Mouse (Mus musculus) heart, postnatal 0 days (tissue): ENCODE measurements around the gene Cltc. TPM values are rescaled to one million over a fixed set of nuclear protein-coding genes. Genes with fewer than 3 reads are reported as not detected.

Experiments used
- ATAC-seq: fragments of 200-750 bp; cut with Nextera tagmentation; 2 replicates; pipeline ENCODE4 v1.8.0; 2017; ENCODE audit warnings: low read depth, moderate number of reproducible peaks, moderate library complexity; ENCODE audit not compliant: insufficient read depth
- DNase-seq: peaks from one replicate; pipeline ENCODE4 v3.0.0-alpha.2; 2016; ENCODE audit warnings: low spot score
- H3K27ac ChIP-seq: fragments of 300-500 bp; sonication (generic); 2 replicates; pipeline ENCODE4 v1.5.1; 2014; ENCODE audit warnings: low read depth, mild to moderate bottlenecking
- H3K27me3 ChIP-seq: fragments of 300-500 bp; sonication (generic); 2 replicates; pipeline ENCODE4 v1.6.1; 2014; ENCODE audit warnings: low read length, mixed read lengths; ENCODE audit not compliant: control insufficient read depth, insufficient read depth
- H3K36me3 ChIP-seq: fragments of 300-500 bp; sonication (generic); replicated peaks from 2 replicates; pipeline ENCODE4 v1.6.1; 2014; ENCODE audit warnings: low read length, mixed read lengths; ENCODE audit not compliant: control insufficient read depth, insufficient read depth
- H3K4me1 ChIP-seq: fragments of 300-500 bp; sonication (generic); 2 replicates; pipeline ENCODE4 v1.6.1; 2014; ENCODE audit warnings: antibody characterized with exemption; ENCODE audit not compliant: control insufficient read depth, insufficient read depth
- H3K4me2 ChIP-seq: fragments of 300-500 bp; sonication (generic); 2 replicates; pipeline ENCODE4 v1.6.1; 2014; ENCODE audit warnings: low read depth, mild to moderate bottlenecking, low read length, moderate library complexity
- H3K4me3 ChIP-seq: fragments of 300-500 bp; sonication (generic); 2 replicates; pipeline ENCODE4 v1.5.1; 2014; ENCODE audit warnings: low read depth, low read length
- H3K9ac ChIP-seq: fragments of 300-500 bp; sonication (generic); replicated peaks from 2 replicates; pipeline ENCODE4 v1.6.1; 2014; ENCODE audit warnings: low read depth, low read length, mixed read lengths
- H3K9me3 ChIP-seq: fragments of 300-500 bp; sonication (generic); replicated peaks from 2 replicates; pipeline ENCODE4 v1.6.1; 2016; ENCODE audit warnings: low read length; ENCODE audit not compliant: control insufficient read depth
- CTCF ChIP-seq: IDR thresholded peaks from 2 replicates; pipeline ENCODE4 v1.5.1; 2016; ENCODE audit warnings: antibody characterized with exemption, control low read depth, low read depth
- EP300 ChIP-seq: IDR thresholded peaks from 2 replicates; pipeline ENCODE4 v1.6.1; 2016; ENCODE audit warnings: antibody characterized with exemption, low read depth
- WGBS: fragments of 180-500 bp; shearing (Covaris S2); extraction: QIAGEN DNeasy Blood & Tissue Kit; methylation state at CpG from one replicate; pipeline ENCODE4 v1.1.7; 2014; 5-methylcytosine and 5-hydroxymethylcytosine counted together
- polyA plus RNA-seq: library from polyadenylated mRNA; unstranded; fragments of >200 nt; fragmentation: Nextera tagmentation; extraction: Ambion mirVana; gene quantifications from 2 replicates; pipeline ENCODE4 v1.2.1, GENCODE M21; 2015
- total RNA-seq: library from RNA; depleted of rRNA; stranded (reverse); fragments of >200 nt; gene quantifications from 2 replicates; pipeline ENCODE4 v1.2.3, GENCODE M21; 2014; ENCODE audit warnings: low replicate concordance

Gene Cltc
- total and polyA plus RNA-seq, 2 experiments from 2014 or later: 77.6 to 185 TPM

GRCm38 (mm10) chr11:86758559-86758958, 1.2 kb upstream of the Cltc start:
- Histone ChIP-seq H3K27me3 (no peaks in the 10 kb centered on the region), H3K36me3 (no peaks in the 10 kb centered on the region), H3K4me1 (peaks cover 11% of the 10 kb centered on the region), H3K9ac (peak overlapping the region; percentile 97), H3K9me3 (no peaks in the 10 kb centered on the region), H3K27ac (peak overlapping the region; percentile 98), H3K4me2 (peak overlapping the region; percentile 88), H3K4me3 (peak overlapping the region; percentile 98)
- 34% methylated on average over 6 of the region's 6 CpGs for WGBS
- ATAC-seq: no peak
- DNase-seq: no peak
- TF ChIP-seq CTCF (no peak), EP300 (no peak)

GRCm38 (mm10) chr11:86757142-86757479, 254 bp downstream of the Cltc start:
- Histone ChIP-seq H3K9me3 (no peaks in the 10 kb centered on the region), H3K4me3 (peak overlapping the region; percentile 98), H3K4me1 (peaks cover 21% of the 10 kb centered on the region), H3K4me2 (peak overlapping the region; percentile 88), H3K27ac (peak overlapping the region; percentile 98), H3K36me3 (0 out of 2 replicates have a peak, but pooled peaks cover 4% of the 10 kb centered on the region), H3K27me3 (no peaks in the 10 kb centered on the region), H3K9ac (peak overlapping the region; percentile 97)
- DNase-seq (no peak), ATAC-seq (no peak)
- TF ChIP-seq CTCF: no peak
- TF ChIP-seq EP300: no peak
- WGBS: 0% methylated on average over 18 of the region's 18 CpGs

DNA sequence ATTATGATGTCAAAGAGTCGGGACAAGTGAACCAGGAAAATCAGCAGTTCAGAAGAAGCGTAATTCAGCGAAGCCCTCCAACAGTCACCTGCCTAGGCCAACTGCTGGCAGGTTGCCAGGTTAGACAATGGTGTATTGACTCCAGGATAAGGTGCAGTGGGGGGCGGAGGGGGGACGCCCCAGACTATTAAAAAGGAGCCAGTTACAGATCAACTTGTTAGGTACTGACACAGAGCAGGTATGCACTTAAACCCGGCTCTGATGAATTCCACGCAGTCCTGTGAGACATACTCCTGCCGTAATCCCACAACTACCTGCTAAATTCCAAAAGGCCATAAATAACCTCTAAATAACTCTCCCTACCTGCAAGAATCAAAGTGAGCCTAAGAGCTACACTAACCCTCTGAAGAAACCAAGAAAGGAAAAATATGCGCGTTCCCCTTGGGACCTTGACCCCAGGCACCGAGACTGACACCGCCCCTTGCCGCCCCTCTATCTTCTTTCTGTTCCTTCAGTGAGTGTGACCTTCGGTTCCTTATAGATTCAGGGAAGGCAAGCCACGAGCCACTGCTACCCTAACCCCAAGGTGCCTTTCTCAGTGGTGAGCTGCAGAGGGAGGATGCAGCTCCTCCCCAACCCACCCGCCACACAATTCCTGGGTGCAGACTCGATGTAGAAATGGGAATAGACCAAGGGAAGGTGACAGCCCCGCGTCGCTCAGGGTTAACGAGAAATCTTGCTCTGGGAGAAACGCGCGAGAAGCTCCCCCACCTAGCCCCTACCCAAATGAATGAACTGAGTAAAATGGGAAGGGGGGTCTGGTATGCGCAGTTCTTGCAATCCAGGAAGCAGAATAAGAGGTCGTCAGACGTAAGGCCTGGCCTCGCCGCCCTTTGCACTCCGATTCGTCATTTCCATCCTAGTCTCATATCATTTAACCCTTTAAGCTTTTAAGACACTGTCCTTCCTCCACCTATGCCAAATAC, 916 bp downstream of the Cltc start:
- H3K9me3 ChIP-seq: no peaks in the 10 kb centered on the region
- TF ChIP-seq CTCF (no peak), EP300 (no peak)
- H3K27ac ChIP-seq: peak overlapping the region; percentile 98
- WGBS: under 1% methylated on average over 31 of the region's 31 CpGs
- no peaks in the 10 kb centered on the region for H3K27me3 ChIP-seq
- peak overlapping the region; percentile 98 for H3K4me3 ChIP-seq
- ATAC-seq: peak; percentile 1; the same call in 1 of the 2 replicates
- H3K36me3 ChIP-seq: 0 out of 2 replicates have a peak, but pooled peaks cover 4% of the 10 kb centered on the region
- peak overlapping the region; percentile 97 for H3K9ac ChIP-seq
- peaks cover 21% of the 10 kb centered on the region for H3K4me1 ChIP-seq
- peak; percentile 66 for DNase-seq
- H3K4me2 ChIP-seq: peak overlapping the region; percentile 88

DNA sequence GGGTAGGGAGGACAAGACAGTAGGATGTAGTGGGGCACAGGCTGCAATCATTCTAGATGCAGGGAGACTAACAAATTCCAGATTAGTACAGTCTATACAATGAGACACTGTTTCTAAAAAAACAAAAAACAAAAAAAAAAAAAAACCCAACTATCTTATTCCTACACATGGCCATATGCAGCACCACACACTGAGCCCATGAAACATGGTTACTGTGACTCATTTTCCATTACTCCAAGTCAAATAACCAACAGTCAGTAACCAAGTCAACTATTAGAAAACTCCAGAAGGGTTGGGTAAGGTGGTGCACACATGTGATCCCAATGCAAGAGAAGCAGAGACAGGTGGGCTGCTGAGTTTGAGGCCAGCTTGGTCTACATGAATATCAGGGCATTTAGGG, 5.0 kb downstream of the Cltc start:
- H3K4me1 ChIP-seq: peaks cover 44% of the 10 kb centered on the region
- no peak for TF ChIP-seq EP300
- TF ChIP-seq CTCF: no peak
- 0 out of 2 replicates have a peak, but pooled peaks cover 4% of the 10 kb centered on the region for H3K36me3 ChIP-seq
- H3K9me3 ChIP-seq: no peaks in the 10 kb centered on the region
- no peaks in the 10 kb centered on the region for H3K27me3 ChIP-seq
- DNase-seq (no peak), ATAC-seq (no peak)
- no peak overlapping the region for H3K4me2 ChIP-seq
- no peak overlapping the region for H3K4me3 ChIP-seq
- 0 out of 2 replicates have a peak overlapping the region, but pooled peaks have one; percentile 7 for H3K27ac ChIP-seq
- H3K9ac ChIP-seq: no peak overlapping the region

GRCm38 (mm10) chr11:86751010-86751409, 6.4 kb downstream of the Cltc start:
- H3K27me3 ChIP-seq: no peaks in the 10 kb centered on the region
- 0 out of 2 replicates have a peak, but pooled peaks cover 4% of the 10 kb centered on the region for H3K36me3 ChIP-seq
- no peak overlapping the region for H3K4me2 ChIP-seq
- 87% methylated on average over 1 of the region's 1 CpGs for WGBS
- H3K9ac ChIP-seq: no peak overlapping the region
- no peak for ATAC-seq
- DNase-seq: no peak
- no peak overlapping the region for H3K4me3 ChIP-seq
- H3K9me3 ChIP-seq: no peaks in the 10 kb centered on the region
- TF ChIP-seq EP300 (no peak), CTCF (no peak)
- H3K4me1 ChIP-seq: peaks cover 56% of the 10 kb centered on the region
- no peak overlapping the region for H3K27ac ChIP-seq
